Mouse (Mus musculus) kidney, embryonic 14.5 days (tissue): Measurements from ENCODE around the gene Plekho2. TPM values are rescaled to one million over a fixed set of nuclear protein-coding genes. Genes with fewer than 3 reads are reported as not detected.

Experiments
- ATAC-seq: fragments of 200-750 bp; cut with Nextera tagmentation; 2 replicates; pipeline ENCODE4 v1.8.0; 2017; ENCODE audit warnings: moderate number of reproducible peaks, mild to moderate bottlenecking, moderate TSS enrichment, moderate library complexity; ENCODE audit not compliant: low FRiP score, low TSS enrichment
- H3K27ac ChIP-seq: fragments of 300-500 bp; sonication (generic); 2 replicates; pipeline ENCODE4 v1.5.1; 2014; ENCODE audit warnings: low read depth, mild to moderate bottlenecking, low read length, moderate library complexity, mixed read lengths
- H3K27me3 ChIP-seq: fragments of 300-500 bp; sonication (generic); 2 replicates; pipeline ENCODE4 v1.6.1; 2014; ENCODE audit warnings: mild to moderate bottlenecking, low read length; ENCODE audit not compliant: control insufficient read depth, insufficient read depth
- H3K36me3 ChIP-seq: fragments of 300-500 bp; sonication (generic); 2 replicates; pipeline ENCODE4 v1.6.1; 2014; ENCODE audit warnings: low read length, mixed read lengths; ENCODE audit not compliant: control insufficient read depth, insufficient read depth
- H3K4me1 ChIP-seq: fragments of 300-500 bp; sonication (generic); 2 replicates; pipeline ENCODE4 v1.6.1; 2014; ENCODE audit warnings: low read length, mixed read lengths; ENCODE audit not compliant: control insufficient read depth, insufficient read depth
- H3K4me2 ChIP-seq: fragments of 300-500 bp; sonication (generic); replicated peaks from 2 replicates; pipeline ENCODE4 v1.6.1; 2014; ENCODE audit warnings: low read depth, mild to moderate bottlenecking, low read length
- H3K4me3 ChIP-seq: fragments of 300-500 bp; sonication (generic); 2 replicates; pipeline ENCODE4 v1.5.1; 2014; ENCODE audit warnings: mild to moderate bottlenecking, low read length
- H3K9ac ChIP-seq: fragments of 300-500 bp; sonication (generic); 2 replicates; pipeline ENCODE4 v1.6.1; 2014; ENCODE audit warnings: low read depth, mild to moderate bottlenecking, low read length, moderate library complexity
- H3K9me3 ChIP-seq: fragments of 300-500 bp; sonication (generic); 2 replicates; pipeline ENCODE4 v1.6.1; 2016; ENCODE audit warnings: low read length; ENCODE audit not compliant: control insufficient read depth
- WGBS: fragments of 180-500 bp; shearing (Covaris S2); extraction: QIAGEN DNeasy Blood & Tissue Kit; methylation state at CpG from one replicate; pipeline ENCODE4 v1.1.7; 2014; 5-methylcytosine and 5-hydroxymethylcytosine counted together
- polyA plus RNA-seq: library from polyadenylated mRNA; unstranded; fragments of >200 nt; fragmentation: Nextera tagmentation; extraction: Ambion mirVana; gene quantifications from 2 replicates; pipeline ENCODE4 v1.2.1, GENCODE M21; 2014

Gene Plekho2
- polyA plus RNA-seq, 1 experiment from 2014 or later: 14.1 TPM

GRCm38 (mm10) chr9:65532986-65533385, 46.9 kb downstream of the Plekho2 start:
- no peaks in the 10 kb centered on the region for H3K27me3 ChIP-seq
- no peaks in the 10 kb centered on the region for H3K4me1 ChIP-seq
- no peak overlapping the region for H3K4me2 ChIP-seq
- H3K9ac ChIP-seq: no peak overlapping the region
- H3K9me3 ChIP-seq: no peaks in the 10 kb centered on the region
- no peak overlapping the region for H3K27ac ChIP-seq
- no peak overlapping the region for H3K4me3 ChIP-seq
- H3K36me3 ChIP-seq: no peaks in the 10 kb centered on the region
- no peak for ATAC-seq
- WGBS: 56% methylated on average over 8 of the region's 8 CpGs

- no peak overlapping the region for H3K9ac ChIP-seq
- no peaks in the 10 kb centered on the region for H3K4me1 ChIP-seq
- H3K27ac ChIP-seq: no peak overlapping the region
- H3K27me3 ChIP-seq: no peaks in the 10 kb centered on the region
- WGBS: 60% methylated on average over 5 of the region's 5 CpGs
- H3K4me3 ChIP-seq: no peak overlapping the region
- no peaks in the 10 kb centered on the region for H3K9me3 ChIP-seq
- no peaks in the 10 kb centered on the region for H3K36me3 ChIP-seq
- no peak for ATAC-seq
- no peak overlapping the region for H3K4me2 ChIP-seq
Measured at GRCm38 (mm10) chr9:65531283-65531682, 48.6 kb downstream of the Plekho2 start.

- no peaks in the 10 kb centered on the region for H3K27me3 ChIP-seq
- H3K4me1 ChIP-seq: no peaks in the 10 kb centered on the region
- no peaks in the 10 kb centered on the region for H3K36me3 ChIP-seq
- WGBS: 75% methylated on average over 8 of the region's 8 CpGs
- ATAC-seq: no peak
- H3K4me2 ChIP-seq: no peak overlapping the region
- H3K27ac ChIP-seq: no peak overlapping the region
- H3K9ac ChIP-seq: no peak overlapping the region
- H3K9me3 ChIP-seq: no peaks in the 10 kb centered on the region
- no peak overlapping the region for H3K4me3 ChIP-seq
Measured at GRCm38 (mm10) chr9:65529659-65530058, 50.2 kb downstream of the Plekho2 start.

GRCm38 (mm10) chr9:65528417-65529038, 51.3 kb downstream of the Plekho2 start:
- no peaks in the 10 kb centered on the region for H3K27me3 ChIP-seq
- no peak for ATAC-seq
- no peaks in the 10 kb centered on the region for H3K4me1 ChIP-seq
- no peak overlapping the region for H3K4me3 ChIP-seq
- no peaks in the 10 kb centered on the region for H3K36me3 ChIP-seq
- no peaks in the 10 kb centered on the region for H3K9me3 ChIP-seq
- WGBS: 76% methylated on average over 6 of the region's 6 CpGs
- no peak overlapping the region for H3K9ac ChIP-seq
- H3K27ac ChIP-seq: no peak overlapping the region
- H3K4me2 ChIP-seq: no peak overlapping the region

GRCm38 (mm10) chr9:65525445-65526195, 54.2 kb downstream of the Plekho2 start:
- no peak for ATAC-seq
- no peak overlapping the region for H3K9ac ChIP-seq
- no peak overlapping the region for H3K4me2 ChIP-seq
- WGBS: 84% methylated on average over 10 of the region's 10 CpGs
- no peaks in the 10 kb centered on the region for H3K4me1 ChIP-seq
- no peak overlapping the region for H3K27ac ChIP-seq
- no peaks in the 10 kb centered on the region for H3K36me3 ChIP-seq
- H3K9me3 ChIP-seq: no peaks in the 10 kb centered on the region
- no peak overlapping the region for H3K4me3 ChIP-seq
- no peaks in the 10 kb centered on the region for H3K27me3 ChIP-seq

GRCm38 (mm10) chr9:65523611-65524364, 56.1 kb downstream of the Plekho2 start:
- no peak overlapping the region for H3K4me2 ChIP-seq
- no peaks in the 10 kb centered on the region for H3K27me3 ChIP-seq
- H3K4me1 ChIP-seq: no peaks in the 10 kb centered on the region
- H3K36me3 ChIP-seq: no peaks in the 10 kb centered on the region
- WGBS: 25% methylated on average over 14 of the region's 14 CpGs
- H3K9ac ChIP-seq: no peak overlapping the region
- H3K27ac ChIP-seq: no peak overlapping the region
- H3K4me3 ChIP-seq: no peak overlapping the region
- peak; percentile 83 for ATAC-seq
- no peaks in the 10 kb centered on the region for H3K9me3 ChIP-seq

GRCm38 (mm10) chr9:65520505-65520876, 59.3 kb downstream of the Plekho2 start:
- Histone ChIP-seq H3K9ac (no peak overlapping the region), H3K36me3 (no peaks in the 10 kb centered on the region), H3K4me3 (peak overlapping the region; percentile 22), H3K4me1 (no peaks in the 10 kb centered on the region), H3K4me2 (peak overlapping the region; percentile 50), H3K27me3 (no peaks in the 10 kb centered on the region), H3K9me3 (no peaks in the 10 kb centered on the region), H3K27ac (no peak overlapping the region)
- 11% methylated on average over 11 of the region's 11 CpGs for WGBS
- ATAC-seq: no peak

- 5% methylated on average over 22 of the region's 25 CpGs for WGBS
- ATAC-seq: peak; percentile 68
- Histone ChIP-seq H3K27me3 (no peaks in the 10 kb centered on the region), H3K4me2 (peak within 1 kb of the TSS; percentile 50), H3K27ac (no peak within 1 kb of the TSS), H3K9ac (no peak within 1 kb of the TSS), H3K4me1 (no peaks in the 10 kb centered on the region), H3K4me3 (peak within 1 kb of the TSS; percentile 22), H3K36me3 (no peaks in the 10 kb centered on the region), H3K9me3 (no peaks in the 10 kb centered on the region)
Measured at GRCm38 (mm10) chr9:65519807-65520504, 59.9 kb downstream of the Plekho2 start, which contains the start of gene Ankdd1a. Gene Ankdd1a (minus strand): TSS chr9:65520193.
